Mouse (Mus musculus): ENCODE measurements at regions not wholly inside any gene's neighbourhood (a gene's known extent, or its start where the extent isn't known, plus 50 kb on each side); places are given as distances from the start of the nearest gene placed in this dataset.

GRCm38 (mm10) chr14:76221617-76222319, 111.1 kb downstream of the Nufip1 start:
- TF ChIP-seq CTCF (IDR thresholded peaks at IDR 0.05; ENCODE audit: low read depth) (no peak), EP300 (optimal IDR thresholded peaks at IDR 0.05) (no peak)

Data from stomach, postnatal 0 days (tissue).